Mouse (Mus musculus): Measurements from ENCODE around the gene Vim. TPM values are rescaled to one million over a fixed set of nuclear protein-coding genes. Genes with fewer than 3 reads are reported as not detected.
A peak's percentile ranks its signal among the peaks of the same experiment; 100 is the strongest.

Gene Vim
- polyA plus RNA-seq (2016; fragmentation: Nextera tagmentation; extraction: Ambion mirVana): 590 and 679 TPM in 2 replicates

DNA sequence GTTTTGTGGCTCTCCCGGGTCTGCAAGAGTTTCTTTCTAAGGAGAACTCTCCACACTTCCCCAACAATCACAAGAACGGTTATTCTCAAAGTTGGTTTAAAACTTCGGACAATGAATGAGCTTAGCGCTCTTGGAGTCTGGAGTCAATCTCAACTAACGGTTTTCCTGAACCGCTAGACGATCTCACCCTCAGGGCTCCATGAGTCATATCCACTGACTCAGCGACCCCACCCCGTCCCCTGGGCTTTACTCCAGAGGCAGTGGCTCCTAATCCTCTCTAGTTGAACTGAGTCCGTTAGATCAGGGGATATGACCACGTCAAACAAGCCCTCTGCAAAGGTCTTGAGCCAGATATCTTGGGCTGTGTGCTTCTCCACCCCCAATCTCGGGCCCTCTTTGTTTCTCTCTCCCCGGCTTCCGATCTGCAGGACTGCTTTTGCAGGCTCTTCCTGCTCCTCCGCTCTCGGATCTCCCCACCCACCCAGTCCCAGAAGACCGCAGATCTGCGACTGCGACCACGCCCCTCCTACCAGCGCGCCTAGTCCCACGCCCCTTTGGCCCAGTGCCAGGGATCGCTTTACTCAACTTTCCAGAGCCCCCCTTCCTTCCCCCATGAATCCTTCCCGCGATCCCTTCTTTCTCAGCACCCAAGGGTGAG lies at the start of gene Vim:
Gene Vim, plus strand, starts transcription at position 520 of the 658 bp plus-strand sequence.
- Histone ChIP-seq H3K27ac (peak within 1 kb of the TSS; percentile 94), H3K36me3 (peaks cover 25% of the 10 kb centered on the region), H3K4me1 (peaks cover 18% of the 10 kb centered on the region), H3K9me3 (no peaks in the 10 kb centered on the region), H3K27me3 (ENCODE audit: insufficient read depth, poor library complexity, severe bottlenecking) (no peaks in the 10 kb centered on the region), H3K4me3 (peak within 1 kb of the TSS; percentile 80)
- DNase-seq (ENCODE audit: low spot score): peak; percentile 96
- under 1% methylated on average over 26 of the region's 26 CpGs for WGBS

DNA sequence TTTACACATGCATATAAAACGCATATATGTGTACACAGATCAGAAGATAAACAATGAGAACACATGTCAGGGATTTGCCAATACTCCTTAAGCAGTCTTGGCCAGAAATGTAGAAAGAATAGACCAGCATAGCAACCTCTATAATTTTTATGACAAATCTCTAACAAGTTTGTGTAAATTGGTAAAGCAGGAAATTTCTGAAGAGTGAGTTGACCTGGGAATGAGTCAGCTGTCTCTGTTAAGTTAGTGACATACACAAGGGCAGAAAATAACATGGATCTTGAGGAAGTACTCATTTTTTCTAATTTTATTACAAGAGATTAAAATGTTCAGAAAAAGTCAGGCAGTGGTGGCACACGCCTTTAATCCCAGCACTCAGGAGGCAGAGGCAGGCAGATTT lies 47.5 kb upstream of the Vim start:
- WGBS: 83% methylated on average over 2 of the region's 2 CpGs
- peaks cover 12% of the 10 kb centered on the region; the same call in 1 of the 2 replicates for H3K4me1 ChIP-seq
- no peaks in the 10 kb centered on the region for H3K27me3 ChIP-seq (ENCODE audit: insufficient read depth, poor library complexity, severe bottlenecking)
- H3K4me3 ChIP-seq: no peak overlapping the region
- H3K36me3 ChIP-seq: no peaks in the 10 kb centered on the region
- H3K9me3 ChIP-seq: no peaks in the 10 kb centered on the region
- no peak overlapping the region for H3K27ac ChIP-seq
- no peak for DNase-seq (ENCODE audit: low spot score)

DNA sequence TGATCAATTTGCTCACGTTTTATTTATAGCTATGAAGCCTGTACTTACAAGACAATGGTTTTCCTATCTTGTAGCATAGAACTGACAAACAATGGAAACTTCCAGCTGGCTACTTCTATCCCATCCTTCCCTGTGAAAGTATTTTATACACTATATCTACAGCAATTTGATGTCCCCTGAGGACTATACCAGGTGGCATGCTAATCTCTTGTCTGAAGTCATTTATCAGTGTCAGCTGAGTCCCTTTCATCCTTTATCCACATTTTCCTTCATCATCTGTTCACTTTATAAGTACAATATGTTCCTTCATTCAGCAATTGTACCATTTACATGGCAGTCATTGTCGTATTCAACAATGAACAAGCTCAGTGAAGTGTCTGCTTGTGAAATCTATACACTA lies 46.6 kb upstream of the Vim start:
- no peak overlapping the region for H3K27ac ChIP-seq
- WGBS: 53% methylated on average over 2 of the region's 2 CpGs

DNA sequence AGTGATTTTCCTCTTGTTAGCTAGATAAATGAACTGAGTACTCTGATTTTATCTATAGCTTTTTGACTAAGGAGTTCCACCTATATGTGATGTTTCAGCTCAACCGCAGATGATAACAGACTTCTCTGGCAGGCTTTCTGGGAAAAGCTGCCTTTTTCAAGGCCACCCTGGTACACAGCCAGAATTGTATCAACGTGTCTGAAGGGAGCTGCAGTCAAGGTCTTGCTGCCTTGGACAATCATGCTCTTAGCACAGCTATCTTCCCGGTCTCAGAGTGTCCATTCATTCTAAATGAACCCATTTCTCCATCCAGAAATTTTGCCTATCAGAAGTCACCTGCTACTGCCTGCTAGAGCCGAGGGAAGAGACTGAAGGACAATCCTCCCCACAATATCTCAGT lies 46.2 kb upstream of the Vim start:
- DNase-seq (ENCODE audit: low spot score): no peak
- 0 out of 2 replicates have a peak overlapping the region, but pooled peaks have one; percentile 29 for H3K27ac ChIP-seq
- H3K9me3 ChIP-seq: no peaks in the 10 kb centered on the region
- no peaks in the 10 kb centered on the region for H3K36me3 ChIP-seq
- H3K27me3 ChIP-seq (ENCODE audit: insufficient read depth, poor library complexity, severe bottlenecking): no peaks in the 10 kb centered on the region
- peaks cover 12% of the 10 kb centered on the region; the same call in 1 of the 2 replicates for H3K4me1 ChIP-seq
- no peak overlapping the region for H3K4me3 ChIP-seq
- 69% methylated on average over 4 of the region's 4 CpGs for WGBS

More for the DNA sequence above, 46.6 kb upstream of the Vim start:
- H3K36me3 ChIP-seq: no peaks in the 10 kb centered on the region
- H3K9me3 ChIP-seq: no peaks in the 10 kb centered on the region
- H3K4me1 ChIP-seq: peaks cover 12% of the 10 kb centered on the region; the same call in 1 of the 2 replicates
- no peak overlapping the region for H3K4me3 ChIP-seq
- no peaks in the 10 kb centered on the region for H3K27me3 ChIP-seq (ENCODE audit: insufficient read depth, poor library complexity, severe bottlenecking)
- no peak for DNase-seq (ENCODE audit: low spot score)

DNA sequence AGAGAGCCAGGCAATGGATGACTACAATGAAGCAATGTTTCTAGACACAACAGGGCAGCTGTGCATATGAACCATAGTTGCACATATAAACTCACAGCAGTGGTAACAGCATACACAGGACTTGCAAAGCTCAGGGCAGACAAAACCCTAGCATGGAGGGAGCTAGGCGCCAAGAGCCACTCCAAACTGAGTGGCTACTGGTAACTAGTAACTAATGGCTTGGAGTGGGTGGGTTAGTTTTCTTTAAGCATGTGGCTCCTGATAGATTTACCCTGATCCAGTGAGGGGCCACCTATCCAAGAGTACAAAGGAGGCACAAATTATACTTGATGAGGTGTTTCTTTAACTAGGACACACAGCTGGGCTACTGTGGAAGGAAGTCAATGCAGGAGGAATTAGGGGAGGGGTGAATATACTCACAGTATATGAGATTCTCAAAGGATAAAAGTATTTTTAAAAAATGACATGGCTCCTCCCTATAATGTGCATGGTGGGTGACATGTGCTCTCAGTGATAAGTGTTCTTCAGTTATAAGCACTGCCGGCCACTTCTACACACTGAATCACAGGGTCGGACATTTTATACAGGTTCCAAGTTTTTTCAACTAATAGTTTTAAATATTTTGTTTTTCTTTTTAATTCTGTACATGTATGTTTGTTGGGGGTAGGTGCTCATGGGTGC lies 44.3 kb upstream of the Vim start:
- WGBS: 92% methylated on average over 3 of the region's 3 CpGs
- Histone ChIP-seq H3K27ac (no peak overlapping the region), H3K4me3 (no peak overlapping the region), H3K4me1 (peaks cover 5% of the 10 kb centered on the region; the same call in 1 of the 2 replicates), H3K27me3 (ENCODE audit: insufficient read depth, poor library complexity, severe bottlenecking) (no peaks in the 10 kb centered on the region), H3K9me3 (no peaks in the 10 kb centered on the region), H3K36me3 (no peaks in the 10 kb centered on the region)
- DNase-seq (ENCODE audit: low spot score): no peak

DNA sequence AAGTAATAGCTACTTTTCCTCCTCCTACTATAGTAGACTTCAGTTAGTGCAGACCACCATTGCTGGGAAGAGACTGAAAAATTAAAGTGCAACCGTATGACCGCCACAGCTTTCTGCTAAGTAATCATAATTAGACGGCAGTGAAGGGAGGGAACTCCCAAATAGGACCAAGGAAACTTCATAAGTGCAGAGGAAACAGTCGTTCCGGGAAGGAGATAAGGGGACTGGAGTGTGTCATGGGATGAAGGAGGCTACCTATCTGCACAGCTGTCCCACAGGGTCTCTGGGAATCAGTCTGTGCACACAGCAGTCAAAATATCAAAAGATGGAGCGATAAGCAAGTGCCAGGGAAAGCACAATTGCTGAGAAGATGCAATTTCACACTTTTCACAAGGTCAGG lies 43.1 kb upstream of the Vim start:
- DNase-seq (ENCODE audit: low spot score): no peak
- H3K36me3 ChIP-seq: no peaks in the 10 kb centered on the region
- H3K4me1 ChIP-seq: peaks cover 5% of the 10 kb centered on the region; the same call in 1 of the 2 replicates
- no peak overlapping the region for H3K4me3 ChIP-seq
- no peak overlapping the region for H3K27ac ChIP-seq
- WGBS: 63% methylated on average over 6 of the region's 6 CpGs
- no peaks in the 10 kb centered on the region for H3K9me3 ChIP-seq
- no peaks in the 10 kb centered on the region for H3K27me3 ChIP-seq (ENCODE audit: insufficient read depth, poor library complexity, severe bottlenecking)

DNA sequence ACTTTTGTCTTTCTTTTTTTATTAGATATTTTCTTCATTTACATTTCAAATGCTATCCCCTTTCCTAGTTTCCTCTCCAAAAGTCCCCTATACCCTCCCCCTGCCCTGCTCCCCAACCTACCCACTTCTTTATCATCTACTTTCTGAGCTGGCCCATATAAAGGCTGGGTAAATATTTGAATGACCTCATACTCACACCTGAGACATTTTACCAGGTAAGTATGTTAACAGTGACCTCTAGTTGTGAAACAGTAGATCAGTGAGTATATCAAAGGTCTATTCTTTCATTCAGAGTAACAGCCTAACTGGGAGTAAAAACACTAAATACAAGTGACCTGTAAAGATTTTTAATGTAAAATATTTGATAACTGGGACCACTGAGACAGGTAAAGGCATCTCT lies 37.0 kb upstream of the Vim start:
- H3K36me3 ChIP-seq: no peaks in the 10 kb centered on the region
- no peaks in the 10 kb centered on the region for H3K9me3 ChIP-seq
- H3K27me3 ChIP-seq (ENCODE audit: insufficient read depth, poor library complexity, severe bottlenecking): no peaks in the 10 kb centered on the region
- no peak overlapping the region for H3K27ac ChIP-seq
- no peak for DNase-seq (ENCODE audit: low spot score)
- no peak overlapping the region for H3K4me3 ChIP-seq
- H3K4me1 ChIP-seq: 0 out of 2 replicates have a peak, but pooled peaks cover 4% of the 10 kb centered on the region

DNA sequence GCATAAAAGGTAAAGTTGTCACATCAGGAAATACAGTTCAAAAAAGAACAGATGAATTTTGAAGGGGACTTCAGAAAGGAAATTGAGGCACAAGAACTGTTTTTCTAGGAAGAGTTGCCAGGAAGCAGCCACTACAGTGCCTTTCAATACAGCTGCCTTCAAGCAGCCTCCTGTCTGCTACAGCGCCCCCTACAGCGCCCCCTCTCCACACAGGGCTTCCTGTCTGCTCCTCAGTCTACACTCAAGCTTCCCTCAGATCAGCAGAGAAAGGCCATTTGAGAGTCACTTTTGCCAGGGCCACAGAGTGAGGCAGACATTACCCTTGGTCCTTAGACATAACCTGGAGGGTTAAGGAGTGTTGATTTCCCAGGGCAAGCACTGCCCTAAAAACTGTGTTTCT lies 36.0 kb upstream of the Vim start:
- no peak overlapping the region for H3K4me3 ChIP-seq
- DNase-seq (ENCODE audit: low spot score): no peak
- WGBS: 22% methylated on average over 2 of the region's 2 CpGs
- no peaks in the 10 kb centered on the region for H3K27me3 ChIP-seq (ENCODE audit: insufficient read depth, poor library complexity, severe bottlenecking)
- no peaks in the 10 kb centered on the region for H3K9me3 ChIP-seq
- H3K4me1 ChIP-seq: 0 out of 2 replicates have a peak, but pooled peaks cover 4% of the 10 kb centered on the region
- no peak overlapping the region for H3K27ac ChIP-seq
- no peaks in the 10 kb centered on the region for H3K36me3 ChIP-seq

DNA sequence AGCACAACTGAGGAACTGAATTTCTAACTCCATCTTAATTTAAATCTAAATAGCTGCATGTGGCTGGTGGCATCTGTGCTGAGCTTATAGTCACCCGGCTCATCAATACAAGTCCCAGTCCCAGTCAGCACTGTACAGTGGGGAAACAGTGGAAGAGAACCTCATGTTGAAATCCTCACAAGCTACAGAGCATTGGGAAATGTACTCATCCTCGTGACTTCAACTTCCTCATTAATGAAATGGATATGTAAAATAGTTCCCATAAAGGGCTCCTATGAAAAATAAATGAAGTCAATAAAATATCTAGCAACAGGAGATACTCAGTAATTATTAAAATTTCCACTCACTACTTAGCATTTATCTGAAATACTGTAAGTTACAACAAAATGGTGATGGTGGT lies 35.5 kb upstream of the Vim start:
- DNase-seq (ENCODE audit: low spot score): no peak

DNA sequence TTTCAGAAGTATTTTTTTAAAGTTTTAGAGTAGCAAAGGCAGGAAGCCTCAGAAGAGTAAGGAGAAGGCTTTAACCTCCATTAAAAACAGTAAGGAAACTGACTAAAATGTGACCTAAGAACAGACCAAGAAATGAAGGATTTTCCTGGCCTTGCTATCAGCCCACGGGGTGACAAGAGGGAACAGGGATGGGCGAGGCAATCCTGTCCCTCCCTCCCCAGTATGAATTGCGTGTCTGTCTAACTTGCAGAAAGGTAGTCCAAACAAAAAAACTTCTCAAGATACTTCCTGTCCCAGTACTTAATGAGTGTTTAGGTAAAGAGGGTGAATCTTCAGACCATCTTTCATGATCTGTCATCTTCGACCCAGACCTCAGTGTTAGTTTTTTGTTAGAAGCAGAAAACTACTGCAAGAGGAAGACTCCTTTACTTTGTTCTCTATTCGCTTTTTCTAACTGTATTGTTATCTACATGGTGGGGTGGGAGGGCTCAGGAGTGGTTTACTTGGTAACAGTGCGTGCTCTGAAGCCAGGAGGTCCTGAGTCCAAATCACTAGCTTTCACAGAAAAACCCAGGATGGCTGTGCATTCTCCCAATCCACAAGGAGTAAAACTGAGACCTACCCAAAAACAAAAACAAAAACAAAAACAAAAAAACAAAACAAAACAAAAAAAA lies 34.9 kb upstream of the Vim start:
- Histone ChIP-seq H3K4me1 (peaks cover 7% of the 10 kb centered on the region), H3K36me3 (no peaks in the 10 kb centered on the region), H3K4me3 (no peak overlapping the region), H3K27ac (no peak overlapping the region), H3K9me3 (no peaks in the 10 kb centered on the region), H3K27me3 (ENCODE audit: insufficient read depth, poor library complexity, severe bottlenecking) (no peaks in the 10 kb centered on the region)
- 57% methylated on average over 6 of the region's 6 CpGs for WGBS
- DNase-seq (ENCODE audit: low spot score): no peak

More for the DNA sequence above, 35.5 kb upstream of the Vim start:
- H3K9me3 ChIP-seq: no peaks in the 10 kb centered on the region
- no peaks in the 10 kb centered on the region for H3K27me3 ChIP-seq (ENCODE audit: insufficient read depth, poor library complexity, severe bottlenecking)
- H3K4me1 ChIP-seq: 0 out of 2 replicates have a peak, but pooled peaks cover 4% of the 10 kb centered on the region
- no peaks in the 10 kb centered on the region for H3K36me3 ChIP-seq
- no peak overlapping the region for H3K4me3 ChIP-seq
- no peak overlapping the region for H3K27ac ChIP-seq
- 80% methylated on average over 2 of the region's 2 CpGs for WGBS

DNA sequence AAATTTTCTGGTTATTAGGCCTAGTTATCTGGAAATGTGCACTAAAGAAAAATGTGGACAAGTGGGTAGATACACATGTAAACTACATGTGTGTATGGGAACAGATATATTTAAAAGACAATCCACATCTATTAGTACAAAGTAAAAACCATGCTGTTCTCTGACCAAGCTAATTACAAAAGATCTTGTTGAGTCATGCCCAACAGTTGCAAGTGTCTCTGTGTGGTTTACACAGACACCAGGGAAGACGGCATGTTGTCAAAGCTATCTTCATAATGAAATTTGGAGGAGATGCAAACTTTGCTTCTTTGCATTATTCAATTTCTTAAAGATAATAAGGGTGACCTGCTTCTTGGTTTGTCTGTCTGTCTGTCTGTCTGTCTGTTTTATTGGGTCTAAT lies 33.9 kb upstream of the Vim start:
- no peaks in the 10 kb centered on the region for H3K9me3 ChIP-seq
- no peak overlapping the region for H3K27ac ChIP-seq
- no peak for DNase-seq (ENCODE audit: low spot score)
- H3K36me3 ChIP-seq: no peaks in the 10 kb centered on the region
- WGBS: 97% methylated on average over 1 of the region's 1 CpGs
- no peak overlapping the region for H3K4me3 ChIP-seq
- peaks cover 10% of the 10 kb centered on the region for H3K4me1 ChIP-seq
- no peaks in the 10 kb centered on the region for H3K27me3 ChIP-seq (ENCODE audit: insufficient read depth, poor library complexity, severe bottlenecking)

DNA sequence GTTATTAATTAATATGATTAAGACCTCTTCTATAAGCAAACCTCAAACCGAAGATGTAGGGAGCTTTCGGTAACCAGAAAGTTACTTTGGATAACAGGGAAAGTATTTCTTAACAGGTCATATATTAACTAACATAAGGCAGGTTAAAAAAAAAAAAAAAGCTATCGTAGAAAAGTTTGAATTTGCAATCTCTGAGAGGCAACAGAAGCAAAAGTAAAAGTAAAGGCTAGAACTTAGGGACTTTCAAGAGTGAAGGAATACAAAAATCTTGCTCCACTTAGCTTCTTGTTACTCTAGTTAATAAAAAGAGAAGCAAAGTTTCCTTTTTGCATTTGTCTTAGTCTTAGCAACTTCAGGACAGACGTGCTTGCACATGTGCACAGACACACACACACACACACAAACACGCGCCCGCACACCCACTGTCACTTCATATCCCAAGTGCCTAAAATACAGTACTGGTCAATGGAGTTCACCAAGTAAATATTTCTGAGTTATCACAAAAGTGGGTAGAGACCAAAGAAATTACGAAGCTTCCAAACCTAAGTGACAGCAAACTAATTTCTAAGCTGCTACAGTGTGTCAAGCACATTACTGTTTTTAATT lies 30.1 kb upstream of the Vim start:
- Histone ChIP-seq H3K27me3 (ENCODE audit: insufficient read depth, poor library complexity, severe bottlenecking) (no peaks in the 10 kb centered on the region), H3K4me1 (peaks cover 6% of the 10 kb centered on the region), H3K9me3 (no peaks in the 10 kb centered on the region), H3K27ac (peak overlapping the region; percentile 96), H3K4me3 (peak overlapping the region; percentile 71), H3K36me3 (no peaks in the 10 kb centered on the region)
- no peak for DNase-seq (ENCODE audit: low spot score)
- WGBS: 71% methylated on average over 8 of the region's 8 CpGs
